Mouse (Mus musculus): ENCODE data around the gene Stk32c. TPM values are rescaled to one million over a fixed set of nuclear protein-coding genes. Genes with fewer than 3 reads are reported as not detected.

Gene Stk32c
- polyA plus RNA-seq, 1 experiment from 2014 or later = not detected

DNA sequence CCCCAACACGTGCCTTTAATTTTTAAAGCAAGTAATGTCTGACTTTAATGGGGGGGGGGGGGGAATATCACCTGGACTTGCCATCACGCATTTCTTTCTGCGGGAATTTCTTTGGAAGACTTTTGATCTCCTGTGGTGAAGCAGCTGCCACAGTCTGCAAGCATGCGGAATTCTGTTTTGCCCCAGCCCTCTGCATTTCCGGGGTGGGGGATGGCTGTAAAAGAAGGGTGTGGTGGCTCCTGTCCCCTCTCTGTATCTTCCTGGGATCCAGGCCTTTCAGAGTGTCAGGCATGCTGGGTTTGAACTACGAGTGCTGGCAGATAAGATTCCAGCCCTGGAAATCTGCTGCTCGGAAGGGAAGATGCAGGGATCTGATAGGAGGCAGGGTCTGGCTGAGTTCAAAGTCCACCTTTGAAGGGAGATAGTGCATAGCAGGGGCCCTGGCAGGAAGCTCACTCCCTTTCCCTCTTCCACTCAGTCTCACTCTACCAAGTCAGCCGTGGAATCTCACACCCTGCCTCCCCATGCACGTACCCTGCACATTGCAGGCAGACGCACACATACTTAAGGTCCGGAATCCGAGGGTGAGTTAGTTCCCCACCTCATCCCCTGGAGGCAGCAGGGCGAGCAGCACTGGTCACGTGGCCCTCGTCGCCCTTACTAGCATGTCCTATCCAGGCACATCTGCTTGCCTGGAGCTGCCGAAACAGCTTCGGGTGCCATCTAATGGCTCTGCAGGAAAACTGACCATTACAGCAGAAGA lies 21.5 kb upstream of the Stk32c start:
- peak overlapping the region; percentile 68 for H3K27ac ChIP-seq (ENCODE audit: low read depth, low read length)
- no peaks in the 10 kb centered on the region; the same call in 1 of the 2 replicates for H3K27me3 ChIP-seq (ENCODE audit: control insufficient read depth, insufficient read depth, low read length)
- H3K9me3 ChIP-seq (replicated peaks; ENCODE audit: control insufficient read depth, low read length) = no peaks in the 10 kb centered on the region
- WGBS (ENCODE audit: insufficient replicate concordance) = 2% methylated on average over 18 of the region's 18 CpGs
- peak; percentile 66; the same call in 1 of the 2 replicates for ATAC-seq (replicated peaks; ENCODE audit: insufficient number of reproducible peaks, low FRiP score, low TSS enrichment)
- H3K4me1 ChIP-seq (ENCODE audit: control insufficient read depth, insufficient read depth, low read length) = peaks cover 27% of the 10 kb centered on the region
- H3K4me3 ChIP-seq (ENCODE audit: low read depth, low read length) = no peak overlapping the region
- H3K36me3 ChIP-seq (ENCODE audit: control insufficient read depth, insufficient read depth, low read length) = no peaks in the 10 kb centered on the region
- H3K4me2 ChIP-seq = peak overlapping the region; percentile 44
- 0 out of 2 replicates have a peak overlapping the region, but pooled peaks have one; percentile 44 for H3K9ac ChIP-seq (ENCODE audit: low read depth, low read length)

DNA sequence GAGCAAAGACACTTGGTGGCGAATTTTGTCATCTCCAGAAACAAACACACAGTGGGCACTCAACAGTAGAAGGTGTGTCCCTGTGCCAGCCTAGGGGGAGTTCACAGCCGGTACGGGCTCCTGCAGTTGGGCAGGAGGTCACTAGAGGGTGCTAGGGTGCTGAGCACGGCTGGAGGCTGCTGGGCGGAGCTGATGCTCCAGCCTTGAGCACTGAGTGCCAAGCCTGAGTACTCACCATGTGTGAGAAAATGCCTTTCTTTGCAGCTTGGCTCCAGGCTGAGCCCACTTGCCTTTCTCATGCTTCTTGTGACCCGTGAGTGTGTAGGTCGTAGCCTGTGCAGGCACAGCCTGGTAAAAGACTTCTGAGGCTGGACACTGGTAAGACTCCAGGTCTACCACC lies 20.6 kb upstream of the Stk32c start:
- H3K27me3 ChIP-seq (ENCODE audit: control insufficient read depth, insufficient read depth, low read length) = no peaks in the 10 kb centered on the region; the same call in 1 of the 2 replicates
- WGBS (ENCODE audit: insufficient replicate concordance) = under 1% methylated on average over 7 of the region's 7 CpGs
- no peaks in the 10 kb centered on the region for H3K9me3 ChIP-seq (replicated peaks; ENCODE audit: control insufficient read depth, low read length)
- no peak overlapping the region for H3K4me2 ChIP-seq
- H3K4me1 ChIP-seq (ENCODE audit: control insufficient read depth, insufficient read depth, low read length) = peaks cover 36% of the 10 kb centered on the region
- no peak overlapping the region for H3K9ac ChIP-seq (ENCODE audit: low read depth, low read length)
- no peak overlapping the region for H3K27ac ChIP-seq (ENCODE audit: low read depth, low read length)
- H3K36me3 ChIP-seq (ENCODE audit: control insufficient read depth, insufficient read depth, low read length) = no peaks in the 10 kb centered on the region
- peak; percentile 60; the same call in 1 of the 2 replicates for ATAC-seq (replicated peaks; ENCODE audit: insufficient number of reproducible peaks, low FRiP score, low TSS enrichment)
- no peak overlapping the region for H3K4me3 ChIP-seq (ENCODE audit: low read depth, low read length)

DNA sequence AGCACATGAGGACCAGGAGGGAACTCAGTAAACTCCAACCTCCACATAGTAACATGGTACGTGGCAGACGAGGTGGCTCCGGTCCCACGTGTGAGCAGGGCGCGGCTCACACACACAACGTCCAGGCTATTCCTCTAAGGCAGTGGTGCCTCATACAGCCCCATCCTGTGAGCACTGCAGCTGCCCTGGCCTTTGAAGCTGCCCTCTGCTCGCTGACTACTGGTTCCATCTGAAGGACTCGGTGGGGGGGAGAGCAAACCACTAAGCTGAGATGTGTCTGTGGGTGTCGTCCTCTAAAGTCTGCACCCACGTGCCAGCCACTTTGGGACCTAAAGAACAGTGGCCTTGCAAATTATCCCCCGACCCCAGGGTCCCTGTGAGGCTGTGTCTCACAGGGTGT lies 17.1 kb upstream of the Stk32c start:
- Histone ChIP-seq H3K9ac (ENCODE audit: low read depth, low read length) (no peak overlapping the region), H3K27ac (ENCODE audit: low read depth, low read length) (no peak overlapping the region; the same call in 1 of the 2 replicates), H3K4me1 (ENCODE audit: control insufficient read depth, insufficient read depth, low read length) (peaks cover 50% of the 10 kb centered on the region), H3K9me3 (replicated peaks; ENCODE audit: control insufficient read depth, low read length) (no peaks in the 10 kb centered on the region), H3K4me2 (no peak overlapping the region), H3K27me3 (ENCODE audit: control insufficient read depth, insufficient read depth, low read length) (no peaks in the 10 kb centered on the region), H3K4me3 (ENCODE audit: low read depth, low read length) (no peak overlapping the region), H3K36me3 (ENCODE audit: control insufficient read depth, insufficient read depth, low read length) (no peaks in the 10 kb centered on the region)
- WGBS (ENCODE audit: insufficient replicate concordance) = 66% methylated on average over 12 of the region's 12 CpGs
- ATAC-seq (replicated peaks; ENCODE audit: insufficient number of reproducible peaks, low FRiP score, low TSS enrichment) = no peak

DNA sequence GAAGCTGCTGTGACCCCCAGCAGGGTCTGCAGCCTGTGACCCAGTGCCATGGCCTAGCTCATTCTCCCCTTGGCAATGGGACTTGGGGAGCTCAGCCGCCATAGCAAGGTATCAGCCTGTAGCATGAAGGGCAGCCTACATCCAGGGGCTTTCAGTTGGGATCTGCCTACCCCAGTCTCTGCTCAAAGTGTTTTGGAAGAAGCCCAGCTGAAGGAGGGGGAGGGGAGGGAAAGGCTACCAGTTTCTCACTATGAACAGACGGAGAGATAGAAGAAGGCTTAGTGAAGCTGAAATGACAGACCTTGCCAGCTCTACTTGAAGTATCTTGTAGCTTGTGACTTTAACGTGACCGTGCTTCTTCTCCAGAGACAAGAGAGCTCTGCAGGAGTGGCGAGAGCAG lies 16.7 kb upstream of the Stk32c start:
- WGBS (ENCODE audit: insufficient replicate concordance) = 63% methylated on average over 5 of the region's 5 CpGs
- Histone ChIP-seq H3K4me2 (no peak overlapping the region), H3K27me3 (ENCODE audit: control insufficient read depth, insufficient read depth, low read length) (no peaks in the 10 kb centered on the region), H3K9me3 (replicated peaks; ENCODE audit: control insufficient read depth, low read length) (no peaks in the 10 kb centered on the region), H3K9ac (ENCODE audit: low read depth, low read length) (no peak overlapping the region), H3K36me3 (ENCODE audit: control insufficient read depth, insufficient read depth, low read length) (no peaks in the 10 kb centered on the region), H3K27ac (ENCODE audit: low read depth, low read length) (no peak overlapping the region; the same call in 1 of the 2 replicates), H3K4me3 (ENCODE audit: low read depth, low read length) (no peak overlapping the region), H3K4me1 (ENCODE audit: control insufficient read depth, insufficient read depth, low read length) (peaks cover 46% of the 10 kb centered on the region)
- no peak for ATAC-seq (replicated peaks; ENCODE audit: insufficient number of reproducible peaks, low FRiP score, low TSS enrichment)

DNA sequence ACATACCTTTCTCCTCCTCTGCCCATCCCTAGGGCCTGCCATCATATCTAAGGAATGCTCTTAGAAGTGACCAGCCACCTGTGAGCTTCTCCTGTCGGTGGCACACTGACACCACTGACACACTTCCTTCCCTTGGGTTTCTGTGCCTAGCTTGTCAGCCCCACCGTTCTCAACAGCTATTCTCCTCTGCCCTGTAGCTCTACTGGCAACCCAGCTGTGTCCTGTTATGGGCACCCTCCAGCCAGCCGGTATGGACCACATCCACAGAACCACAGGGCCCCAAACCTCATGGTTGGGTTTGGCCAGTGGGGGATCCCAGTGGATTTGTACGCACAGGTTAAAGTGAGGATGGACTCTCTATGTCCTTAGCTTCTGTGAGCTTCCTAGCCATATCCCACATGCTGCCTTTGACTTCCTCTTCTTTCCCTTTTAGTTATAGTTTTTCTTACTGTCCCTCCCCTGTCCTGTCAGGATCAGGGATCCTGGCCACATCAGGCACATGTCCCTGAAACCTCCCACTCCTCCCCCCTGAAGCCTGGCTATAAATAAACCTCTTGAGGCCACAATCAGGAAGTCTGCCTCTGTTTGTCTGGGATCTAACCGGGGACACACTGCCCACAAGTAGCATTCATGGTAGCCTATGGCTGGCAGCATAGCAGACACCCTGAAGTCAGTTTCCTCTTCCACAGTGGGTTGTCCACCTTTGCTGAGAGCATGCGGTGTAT lies 15.5 kb upstream of the Stk32c start:
- H3K4me3 ChIP-seq (ENCODE audit: low read depth, low read length) = no peak overlapping the region
- peak overlapping the region; percentile 82 for H3K27ac ChIP-seq (ENCODE audit: low read depth, low read length)
- H3K36me3 ChIP-seq (ENCODE audit: control insufficient read depth, insufficient read depth, low read length) = no peaks in the 10 kb centered on the region
- no peaks in the 10 kb centered on the region for H3K9me3 ChIP-seq (replicated peaks; ENCODE audit: control insufficient read depth, low read length)
- 42% methylated on average over 6 of the region's 6 CpGs for WGBS (ENCODE audit: insufficient replicate concordance)
- H3K27me3 ChIP-seq (ENCODE audit: control insufficient read depth, insufficient read depth, low read length) = no peaks in the 10 kb centered on the region
- H3K4me2 ChIP-seq = peak overlapping the region; percentile 29
- no peak overlapping the region for H3K9ac ChIP-seq (ENCODE audit: low read depth, low read length)
- H3K4me1 ChIP-seq (ENCODE audit: control insufficient read depth, insufficient read depth, low read length) = peaks cover 38% of the 10 kb centered on the region
- ATAC-seq (replicated peaks; ENCODE audit: insufficient number of reproducible peaks, low FRiP score, low TSS enrichment) = 0 out of 2 replicates have a peak, but pooled peaks have one; percentile 4

DNA sequence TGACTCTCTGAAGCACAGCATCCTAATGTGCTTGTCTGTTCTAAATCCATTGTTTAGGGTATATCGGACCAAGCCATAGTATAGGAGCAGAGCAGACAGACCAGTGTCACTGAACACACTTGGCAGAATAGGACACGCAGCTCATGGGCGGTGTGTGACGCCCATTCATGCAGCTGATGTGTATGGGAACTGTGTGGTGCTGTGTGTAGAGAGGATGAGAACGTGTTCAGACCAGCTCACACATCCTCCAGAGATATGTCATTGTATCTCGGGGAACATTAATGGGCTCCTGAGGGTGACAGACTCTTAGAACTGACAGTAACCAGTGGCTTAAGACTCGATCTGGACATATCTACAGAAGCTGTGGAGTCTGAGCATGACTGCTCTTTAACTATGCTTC lies 13.3 kb upstream of the Stk32c start:
- Histone ChIP-seq H3K4me2 (no peak overlapping the region), H3K4me3 (ENCODE audit: low read depth, low read length) (no peak overlapping the region), H3K36me3 (ENCODE audit: control insufficient read depth, insufficient read depth, low read length) (no peaks in the 10 kb centered on the region), H3K4me1 (ENCODE audit: control insufficient read depth, insufficient read depth, low read length) (peaks cover 38% of the 10 kb centered on the region), H3K27me3 (ENCODE audit: control insufficient read depth, insufficient read depth, low read length) (no peaks in the 10 kb centered on the region), H3K9ac (ENCODE audit: low read depth, low read length) (no peak overlapping the region), H3K9me3 (replicated peaks; ENCODE audit: control insufficient read depth, low read length) (no peaks in the 10 kb centered on the region), H3K27ac (ENCODE audit: low read depth, low read length) (no peak overlapping the region)
- no peak for ATAC-seq (replicated peaks; ENCODE audit: insufficient number of reproducible peaks, low FRiP score, low TSS enrichment)
- 80% methylated on average over 7 of the region's 7 CpGs for WGBS (ENCODE audit: insufficient replicate concordance)

DNA sequence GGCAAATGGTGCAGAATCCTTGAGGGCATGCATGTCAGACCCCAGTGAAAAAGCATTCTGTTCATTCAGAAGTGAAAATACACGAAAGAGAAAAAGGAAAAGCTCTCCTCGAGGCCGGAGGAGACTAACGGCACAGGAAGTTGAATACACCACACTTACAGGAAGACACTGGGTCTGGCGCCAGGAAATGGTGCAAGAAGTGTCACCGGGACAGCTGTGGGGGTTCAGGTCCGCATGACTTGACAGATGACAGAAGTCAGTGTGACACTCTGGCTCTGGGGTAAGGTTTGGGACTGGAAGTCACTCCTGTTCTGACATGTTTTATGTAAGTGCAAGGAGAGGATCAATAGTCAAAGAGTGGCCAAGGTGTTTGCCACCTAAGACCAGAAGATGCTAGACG lies 11.6 kb upstream of the Stk32c start:
- no peak overlapping the region for H3K4me2 ChIP-seq
- 59% methylated on average over 8 of the region's 8 CpGs for WGBS (ENCODE audit: insufficient replicate concordance)
- no peak overlapping the region for H3K27ac ChIP-seq (ENCODE audit: low read depth, low read length)
- ATAC-seq (replicated peaks; ENCODE audit: insufficient number of reproducible peaks, low FRiP score, low TSS enrichment) = no peak
- H3K36me3 ChIP-seq (ENCODE audit: control insufficient read depth, insufficient read depth, low read length) = no peaks in the 10 kb centered on the region
- no peak overlapping the region for H3K4me3 ChIP-seq (ENCODE audit: low read depth, low read length)
- no peaks in the 10 kb centered on the region for H3K9me3 ChIP-seq (replicated peaks; ENCODE audit: control insufficient read depth, low read length)
- H3K27me3 ChIP-seq (ENCODE audit: control insufficient read depth, insufficient read depth, low read length) = no peaks in the 10 kb centered on the region
- H3K4me1 ChIP-seq (ENCODE audit: control insufficient read depth, insufficient read depth, low read length) = peaks cover 30% of the 10 kb centered on the region
- H3K9ac ChIP-seq (ENCODE audit: low read depth, low read length) = no peak overlapping the region

DNA sequence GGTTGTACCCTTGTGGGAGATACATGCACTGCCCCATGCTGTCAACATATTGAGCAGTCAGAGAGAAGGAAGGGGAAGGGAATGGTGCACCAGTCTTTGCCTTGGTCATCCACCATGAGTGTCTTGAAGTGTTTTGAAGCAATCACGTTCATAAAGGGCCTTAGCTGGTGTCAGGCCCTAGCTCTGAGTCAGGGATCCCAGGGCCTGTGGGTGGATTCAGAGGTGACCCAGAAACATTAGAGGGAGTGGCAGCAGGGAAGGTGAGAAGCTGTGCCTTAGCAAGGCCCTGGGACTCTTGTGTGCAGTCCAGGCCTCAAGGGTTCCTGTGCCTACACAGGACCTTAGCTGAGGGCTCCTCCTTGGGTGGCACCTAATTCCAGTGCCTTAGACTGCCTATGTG lies 11.0 kb upstream of the Stk32c start:
- Histone ChIP-seq H3K36me3 (ENCODE audit: control insufficient read depth, insufficient read depth, low read length) (no peaks in the 10 kb centered on the region), H3K27ac (ENCODE audit: low read depth, low read length) (no peak overlapping the region), H3K27me3 (ENCODE audit: control insufficient read depth, insufficient read depth, low read length) (no peaks in the 10 kb centered on the region), H3K9ac (ENCODE audit: low read depth, low read length) (no peak overlapping the region), H3K4me3 (ENCODE audit: low read depth, low read length) (no peak overlapping the region), H3K9me3 (replicated peaks; ENCODE audit: control insufficient read depth, low read length) (no peaks in the 10 kb centered on the region), H3K4me1 (ENCODE audit: control insufficient read depth, insufficient read depth, low read length) (peaks cover 27% of the 10 kb centered on the region), H3K4me2 (no peak overlapping the region)
- WGBS (ENCODE audit: insufficient replicate concordance) = 58% methylated on average over 1 of the region's 1 CpGs
- no peak for ATAC-seq (replicated peaks; ENCODE audit: insufficient number of reproducible peaks, low FRiP score, low TSS enrichment)
